Mouse (Mus musculus): ENCODE data around the gene Atf6. TPM values are rescaled to one million over a fixed set of nuclear protein-coding genes. Genes with fewer than 3 reads are reported as not detected.

The Atf6 gene
- polyA plus RNA-seq, 1 experiment: 23.7 TPM

- H3K9ac ChIP-seq (ENCODE audit: low read depth, poor library complexity, severe bottlenecking): no peak overlapping the region
- TF ChIP-seq POLR2A (IDR thresholded peaks at IDR 0.05; ENCODE audit: insufficient read depth, low read length): no peak
- no peak for TF ChIP-seq CTCF (IDR thresholded peaks at IDR 0.05; ENCODE audit: low read depth, low read length)
- no peak for TF ChIP-seq EP300 (IDR thresholded peaks at IDR 0.05; ENCODE audit: insufficient read depth, low read depth, low read length)
- no peaks in the 10 kb centered on the region for H3K9me3 ChIP-seq (replicated peaks; ENCODE audit: control insufficient read depth, insufficient read depth, low read length, poor library complexity, severe bottlenecking)
- no peaks in the 10 kb centered on the region for H3K27me3 ChIP-seq (ENCODE audit: control insufficient read depth, insufficient read depth, low read length, poor library complexity, severe bottlenecking)
- no peaks in the 10 kb centered on the region for H3K4me1 ChIP-seq (ENCODE audit: control insufficient read depth, insufficient read depth, low read length)
- H3K27ac ChIP-seq (ENCODE audit: insufficient read depth, low read length): no peak overlapping the region
- H3K36me3 ChIP-seq (ENCODE audit: control insufficient read depth, insufficient read depth, low read length, poor library complexity, severe bottlenecking): peaks cover 5% of the 10 kb centered on the region; the same call in 1 of the 2 replicates
- H3K4me3 ChIP-seq (ENCODE audit: low read depth, low read length): no peak overlapping the region
These were observed 121.0 kb downstream of the Atf6 start for GRCm38 (mm10) chr1:170746523-170746922.

GRCm38 (mm10) chr1:170741497-170742246 is 125.9 kb downstream of the Atf6 start:
- Histone ChIP-seq H3K9ac (ENCODE audit: low read depth, poor library complexity, severe bottlenecking) (no peak overlapping the region), H3K27me3 (ENCODE audit: control insufficient read depth, insufficient read depth, low read length, poor library complexity, severe bottlenecking) (no peaks in the 10 kb centered on the region)

GRCm38 (mm10) chr1:170734866-170735265 is 132.7 kb downstream of the Atf6 start:
- Histone ChIP-seq H3K4me3 (ENCODE audit: low read depth, low read length) (no peak overlapping the region), H3K9ac (ENCODE audit: low read depth, poor library complexity, severe bottlenecking) (no peak overlapping the region), H3K4me1 (ENCODE audit: control insufficient read depth, insufficient read depth, low read length) (no peaks in the 10 kb centered on the region), H3K36me3 (ENCODE audit: control insufficient read depth, insufficient read depth, low read length, poor library complexity, severe bottlenecking) (peaks cover 3% of the 10 kb centered on the region; the same call in 1 of the 2 replicates), H3K27me3 (ENCODE audit: control insufficient read depth, insufficient read depth, low read length, poor library complexity, severe bottlenecking) (no peaks in the 10 kb centered on the region), H3K9me3 (replicated peaks; ENCODE audit: control insufficient read depth, insufficient read depth, low read length, poor library complexity, severe bottlenecking) (no peaks in the 10 kb centered on the region), H3K27ac (ENCODE audit: insufficient read depth, low read length) (no peak overlapping the region)
- TF ChIP-seq EP300 (IDR thresholded peaks at IDR 0.05; ENCODE audit: insufficient read depth, low read depth, low read length): no peak
- no peak for TF ChIP-seq POLR2A (IDR thresholded peaks at IDR 0.05; ENCODE audit: insufficient read depth, low read length)
- no peak for TF ChIP-seq CTCF (IDR thresholded peaks at IDR 0.05; ENCODE audit: low read depth, low read length)

More at GRCm38 (mm10) chr1:170741497-170742246, 125.9 kb downstream of the Atf6 start:
- Histone ChIP-seq H3K36me3 (ENCODE audit: control insufficient read depth, insufficient read depth, low read length, poor library complexity, severe bottlenecking) (peaks cover 5% of the 10 kb centered on the region; the same call in 1 of the 2 replicates), H3K4me1 (ENCODE audit: control insufficient read depth, insufficient read depth, low read length) (no peaks in the 10 kb centered on the region), H3K4me3 (ENCODE audit: low read depth, low read length) (no peak overlapping the region), H3K9me3 (replicated peaks; ENCODE audit: control insufficient read depth, insufficient read depth, low read length, poor library complexity, severe bottlenecking) (no peaks in the 10 kb centered on the region), H3K27ac (ENCODE audit: insufficient read depth, low read length) (no peak overlapping the region)
- TF ChIP-seq EP300 (IDR thresholded peaks at IDR 0.05; ENCODE audit: insufficient read depth, low read depth, low read length) (no peak), CTCF (IDR thresholded peaks at IDR 0.05; ENCODE audit: low read depth, low read length) (no peak), POLR2A (IDR thresholded peaks at IDR 0.05; ENCODE audit: insufficient read depth, low read length) (no peak)

GRCm38 (mm10) chr1:170732596-170732890 is 135.0 kb downstream of the Atf6 start:
- no peaks in the 10 kb centered on the region for H3K27me3 ChIP-seq (ENCODE audit: control insufficient read depth, insufficient read depth, low read length, poor library complexity, severe bottlenecking)
- H3K9me3 ChIP-seq (replicated peaks; ENCODE audit: control insufficient read depth, insufficient read depth, low read length, poor library complexity, severe bottlenecking): no peaks in the 10 kb centered on the region
- no peaks in the 10 kb centered on the region for H3K4me1 ChIP-seq (ENCODE audit: control insufficient read depth, insufficient read depth, low read length)
- no peak overlapping the region for H3K4me3 ChIP-seq (ENCODE audit: low read depth, low read length)
- peaks cover 3% of the 10 kb centered on the region; the same call in 1 of the 2 replicates for H3K36me3 ChIP-seq (ENCODE audit: control insufficient read depth, insufficient read depth, low read length, poor library complexity, severe bottlenecking)
- H3K27ac ChIP-seq (ENCODE audit: insufficient read depth, low read length): no peak overlapping the region
- no peak overlapping the region for H3K9ac ChIP-seq (ENCODE audit: low read depth, poor library complexity, severe bottlenecking)
- TF ChIP-seq EP300 (IDR thresholded peaks at IDR 0.05; ENCODE audit: insufficient read depth, low read depth, low read length): no peak
- no peak for TF ChIP-seq POLR2A (IDR thresholded peaks at IDR 0.05; ENCODE audit: insufficient read depth, low read length)
- TF ChIP-seq CTCF (IDR thresholded peaks at IDR 0.05; ENCODE audit: low read depth, low read length): no peak

- Histone ChIP-seq H3K9me3 (replicated peaks; ENCODE audit: control insufficient read depth, insufficient read depth, low read length, poor library complexity, severe bottlenecking) (no peaks in the 10 kb centered on the region), H3K36me3 (ENCODE audit: control insufficient read depth, insufficient read depth, low read length, poor library complexity, severe bottlenecking) (peaks cover 3% of the 10 kb centered on the region; the same call in 1 of the 2 replicates), H3K27ac (ENCODE audit: insufficient read depth, low read length) (no peak overlapping the region), H3K4me1 (ENCODE audit: control insufficient read depth, insufficient read depth, low read length) (no peaks in the 10 kb centered on the region), H3K4me3 (ENCODE audit: low read depth, low read length) (no peak overlapping the region), H3K9ac (ENCODE audit: low read depth, poor library complexity, severe bottlenecking) (no peak overlapping the region), H3K27me3 (ENCODE audit: control insufficient read depth, insufficient read depth, low read length, poor library complexity, severe bottlenecking) (no peaks in the 10 kb centered on the region)
- TF ChIP-seq POLR2A (IDR thresholded peaks at IDR 0.05; ENCODE audit: insufficient read depth, low read length) (no peak), CTCF (IDR thresholded peaks at IDR 0.05; ENCODE audit: low read depth, low read length) (no peak), EP300 (IDR thresholded peaks at IDR 0.05; ENCODE audit: insufficient read depth, low read depth, low read length) (no peak)
These were observed 135.5 kb downstream of the Atf6 start for GRCm38 (mm10) chr1:170731865-170732595.
